Mouse (Mus musculus) gonadal fat pad, adult 2 months (tissue): ENCODE measurements around the gene Frmd8. TPM values are rescaled to one million over a fixed set of nuclear protein-coding genes. Genes with fewer than 3 reads are reported as not detected.
"Not testable (repeated sequence)": the region's sequence is repeated elsewhere in the genome, so short reads cannot be mapped to it uniquely, and the experiment has no call there.

Source experiments
- DNase-seq: peaks from one replicate; pipeline ENCODE4 v3.0.0-alpha.2; 2012; ENCODE audit warnings: low read depth
- polyA plus RNA-seq: library from polyadenylated mRNA; depleted of rRNA; stranded (reverse); fragments of >200 nt; gene quantifications from 2 replicates; pipeline ENCODE4 v1.2.3, GENCODE M21; 2012

The Frmd8 gene
- polyA plus RNA-seq, 1 experiment = 15.1 TPM

DNA sequence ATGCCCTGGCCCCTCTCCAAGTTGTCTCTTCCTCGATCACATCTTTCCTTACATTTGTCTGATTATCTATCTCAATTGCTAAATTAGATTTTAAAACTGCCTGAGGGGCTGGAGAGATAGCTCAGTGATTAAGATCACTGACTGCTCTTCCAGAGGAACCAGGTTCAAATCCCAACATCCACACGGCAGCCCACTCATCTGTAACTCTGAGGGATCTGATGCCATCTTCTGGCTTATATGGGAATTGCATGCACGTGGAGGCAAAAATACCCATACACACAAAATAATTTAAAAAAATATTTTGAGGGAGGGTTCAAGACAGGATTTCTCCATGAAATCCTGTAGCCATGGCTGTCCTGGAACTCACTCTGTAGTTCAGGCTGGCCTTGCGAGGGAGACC is 10.8 kb upstream of the Frmd8 start:
- DNase-seq = no peak

DNA sequence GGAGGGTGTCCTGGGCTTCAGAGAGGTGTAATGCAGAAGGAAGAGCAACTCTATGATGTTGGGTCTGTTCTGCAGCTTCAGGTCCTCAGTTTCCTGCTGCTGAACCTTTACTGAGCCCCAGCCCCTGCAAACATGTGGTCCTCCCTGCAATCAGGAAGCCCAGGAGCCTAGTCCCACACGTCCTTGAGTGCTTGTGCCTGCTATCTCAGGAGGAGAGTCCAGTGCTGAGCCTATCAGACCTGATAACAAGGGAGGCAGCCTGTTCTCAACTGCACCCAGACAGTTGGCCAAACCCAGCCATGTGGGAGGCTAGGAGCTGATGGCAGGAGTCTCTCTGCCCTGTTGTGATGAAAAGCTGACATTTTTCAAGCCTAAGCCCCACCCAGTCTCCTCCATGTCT is 8.9 kb upstream of the Frmd8 start:
- DNase-seq = no peak

DNA sequence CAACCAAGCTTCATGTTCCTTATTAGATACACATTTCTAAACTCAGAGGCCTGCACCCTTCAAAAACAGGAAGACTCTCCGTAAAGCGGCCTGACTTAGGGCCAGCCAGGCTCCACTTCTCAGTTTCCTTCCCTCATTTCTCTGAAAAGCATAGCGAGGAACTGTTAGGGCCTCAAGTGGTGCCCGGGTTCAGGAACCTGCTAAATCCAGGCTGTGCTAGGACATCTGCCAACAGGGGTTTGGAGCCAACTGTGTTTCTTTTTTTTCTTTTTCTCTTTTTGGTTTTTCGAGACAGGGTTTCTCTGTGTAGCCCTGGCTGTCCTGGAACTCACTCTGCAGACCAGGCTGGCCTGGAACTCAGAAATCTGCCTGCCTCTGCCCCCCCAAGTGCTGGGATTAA is 7.0 kb upstream of the Frmd8 start:
- not testable (repeated sequence) for DNase-seq

DNA sequence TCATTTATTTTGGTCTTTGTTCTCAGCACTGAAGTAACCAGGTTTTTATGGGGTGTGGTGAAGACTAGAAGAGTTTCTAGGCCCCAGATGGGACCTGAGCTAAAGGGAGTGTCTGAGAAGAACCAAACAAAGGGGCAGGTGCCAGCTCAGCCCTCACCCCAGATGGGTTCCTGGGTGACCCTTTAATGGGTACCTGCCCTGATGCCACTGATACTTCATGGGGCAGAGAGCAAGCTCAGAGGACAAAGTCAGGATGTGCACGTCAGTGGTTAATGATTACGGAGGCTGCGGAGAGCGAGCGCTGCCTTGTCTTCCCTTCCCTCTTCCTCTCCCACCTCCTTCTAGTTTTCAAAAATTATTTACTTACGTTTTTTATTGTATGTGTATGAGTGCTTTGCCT is 6.1 kb upstream of the Frmd8 start:
- no peak for DNase-seq

DNA sequence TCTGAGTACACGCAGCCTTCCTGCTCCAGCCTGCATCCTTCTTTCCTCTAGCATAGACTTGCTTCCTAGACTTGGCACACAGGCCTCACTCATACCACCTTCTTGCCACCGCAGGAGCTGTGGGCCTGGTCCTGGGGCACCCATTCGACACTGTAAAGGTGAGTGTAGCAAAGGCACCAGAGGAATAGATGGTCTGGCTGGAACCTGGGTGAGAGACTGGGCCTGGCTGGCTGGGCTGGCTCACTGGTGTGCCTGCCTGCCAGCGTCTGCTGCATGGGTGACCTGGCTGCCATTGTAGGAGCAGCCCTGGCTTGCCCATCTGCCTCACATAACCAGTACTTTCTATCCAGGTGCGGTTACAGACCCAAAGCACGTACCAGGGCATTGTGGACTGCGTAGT is 4.7 kb upstream of the Frmd8 start:
- DNase-seq = no peak

DNA sequence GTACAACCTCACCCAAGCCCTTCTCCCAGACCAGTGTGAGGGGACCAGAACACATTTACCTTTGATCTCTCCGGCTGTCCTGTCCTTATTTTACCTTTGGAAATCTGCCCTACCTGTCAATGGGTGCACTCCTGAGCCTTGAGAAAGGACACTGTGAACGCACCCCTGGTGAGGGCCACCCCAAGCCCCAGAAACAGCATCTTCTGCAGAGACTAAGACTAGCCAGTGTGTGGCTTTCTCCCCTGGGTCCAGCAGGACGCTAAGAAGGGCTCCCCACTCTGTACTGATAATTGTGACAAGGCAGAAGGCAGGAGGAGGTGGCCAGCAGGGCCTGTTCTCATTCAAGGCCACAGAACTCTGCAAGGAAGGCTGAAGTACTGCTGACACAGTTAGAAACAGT is 3.8 kb upstream of the Frmd8 start:
- no peak for DNase-seq

DNA sequence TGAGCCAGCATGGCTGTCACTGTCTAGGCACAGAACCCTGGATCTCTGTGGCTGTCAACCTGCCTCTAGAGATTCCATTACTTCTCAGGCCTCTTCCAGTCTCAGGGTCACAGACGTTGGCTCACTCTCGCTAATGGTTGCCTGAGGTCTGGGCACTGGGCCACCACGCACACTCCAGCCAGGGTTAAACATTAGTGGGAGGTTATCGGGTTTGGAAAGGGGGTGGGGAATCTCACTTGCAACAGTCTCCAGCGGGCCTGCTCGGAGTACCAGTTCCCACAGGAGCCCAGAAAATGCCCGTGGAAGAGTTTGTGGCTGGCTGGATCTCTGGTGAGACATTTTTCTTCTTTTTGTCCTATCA is 3.3 kb upstream of the Frmd8 start:
- DNase-seq = no peak

DNA sequence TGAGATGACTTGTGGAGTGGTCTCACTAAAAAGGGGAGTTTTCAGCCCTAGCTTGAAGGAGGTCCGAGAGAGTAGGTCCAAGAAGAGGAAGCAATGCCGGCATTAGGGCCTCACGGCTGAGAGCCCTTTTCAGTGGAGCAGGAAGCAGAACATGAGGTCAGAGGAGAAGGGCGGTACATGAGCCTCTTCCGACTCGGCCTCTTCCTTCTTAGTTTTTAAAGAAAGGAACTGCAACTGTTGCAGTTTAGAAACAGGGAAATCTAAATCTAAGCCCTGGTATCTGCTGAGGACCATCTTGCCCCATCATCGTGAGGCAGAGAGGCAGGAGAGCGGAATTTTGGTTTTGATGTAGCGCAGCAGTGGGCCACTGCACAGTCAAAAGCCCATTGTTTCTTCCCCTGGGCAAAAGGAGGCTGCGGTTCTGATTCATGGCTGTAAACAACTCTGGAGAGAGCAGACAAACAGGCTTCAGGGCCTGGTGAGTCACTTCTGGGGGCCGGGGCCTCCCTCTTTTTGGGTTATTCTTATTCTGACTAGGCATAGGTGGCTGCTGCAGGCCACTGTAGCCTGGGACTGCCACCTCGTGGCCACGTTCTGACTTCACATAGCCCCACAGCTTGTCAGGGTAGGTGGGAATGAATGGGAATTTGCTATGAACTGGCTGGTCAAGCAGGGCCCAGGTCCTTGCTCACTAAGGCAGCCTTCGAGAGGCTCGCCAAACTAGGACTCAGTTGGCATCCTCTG is 2.7 kb upstream of the Frmd8 start, which contains the start of gene Slc25a45:
Gene Slc25a45 (plus strand): TSS at position 191 of the 744 bp plus-strand sequence.
- DNase-seq = no peak

DNA sequence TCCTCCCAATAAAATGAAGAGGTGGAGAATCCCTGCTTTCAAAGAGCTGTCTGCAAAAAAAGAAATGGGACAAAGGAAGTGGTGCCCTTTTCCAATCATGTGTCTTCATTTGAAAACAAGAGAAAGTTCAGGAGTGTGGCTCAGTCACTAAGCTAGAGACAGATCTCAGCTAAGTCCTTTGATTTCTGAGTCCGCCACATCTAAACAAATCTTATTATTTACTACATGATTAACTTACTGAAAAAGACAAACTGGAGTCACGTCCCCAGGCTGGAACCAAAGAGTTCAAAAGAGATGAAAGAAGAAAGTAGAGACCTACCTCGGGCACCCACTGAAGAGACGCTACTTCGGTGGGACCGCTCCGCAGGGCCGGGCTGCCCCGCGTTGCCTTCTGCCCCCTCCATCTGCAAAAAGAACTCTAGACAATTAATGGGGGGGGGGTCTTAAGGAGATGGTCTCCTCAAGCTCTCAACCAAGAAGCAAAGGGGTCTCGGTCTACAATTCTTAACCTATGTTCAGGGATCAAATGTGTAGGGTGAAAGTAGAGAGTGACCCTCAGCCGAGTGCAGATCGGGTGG is 594 bp downstream of the Frmd8 start:
- DNase-seq = no peak

DNA sequence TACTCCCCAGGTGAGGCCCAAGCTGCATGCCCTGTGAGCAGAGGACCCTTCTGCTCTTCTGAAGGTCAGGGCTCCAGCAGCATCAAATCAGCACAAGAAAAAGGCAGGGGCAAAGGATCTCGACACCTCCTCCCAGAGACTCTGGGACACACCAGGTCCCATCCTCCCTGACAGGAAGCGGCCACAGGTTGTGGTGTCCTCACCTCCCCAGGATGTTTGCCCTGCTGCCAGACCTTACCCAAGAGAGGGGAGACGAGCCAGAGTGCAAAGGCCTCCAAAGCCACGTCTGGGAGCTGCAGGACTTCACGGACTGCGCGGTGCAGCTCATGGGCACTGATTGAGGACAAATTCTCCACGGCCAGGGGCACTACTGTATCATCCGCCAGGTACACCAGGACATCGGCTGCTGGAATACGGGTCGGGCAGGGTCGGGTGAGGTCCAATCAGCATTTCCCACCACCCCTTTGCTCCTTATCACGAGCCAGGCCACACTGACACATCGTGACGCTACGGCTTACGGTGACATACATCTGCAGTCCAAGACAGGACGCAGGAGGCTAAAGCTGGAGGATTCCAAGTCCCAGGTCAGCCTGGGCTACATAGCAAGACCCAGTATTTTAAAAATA is 2.0 kb downstream of the Frmd8 start:
- DNase-seq = no peak

DNA sequence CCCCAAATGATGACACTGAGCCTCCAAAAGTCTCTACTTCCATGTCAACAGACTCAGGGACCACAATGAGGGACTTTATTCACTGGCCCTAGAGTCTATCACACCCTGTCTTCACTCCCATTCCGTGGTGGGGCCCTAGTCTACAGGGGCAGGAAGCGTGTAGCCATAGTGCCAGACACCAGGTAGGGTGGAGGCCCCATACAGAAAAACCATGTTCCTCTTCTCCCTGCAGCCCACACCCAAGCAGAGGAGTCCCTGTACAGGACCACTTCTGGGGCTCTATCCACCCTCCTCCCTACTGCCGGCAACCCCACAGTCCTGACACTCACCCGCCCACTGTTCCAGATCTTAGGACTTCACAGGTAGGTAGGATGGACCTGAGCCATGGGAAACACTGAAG is 2.5 kb downstream of the Frmd8 start:
- no peak for DNase-seq

DNA sequence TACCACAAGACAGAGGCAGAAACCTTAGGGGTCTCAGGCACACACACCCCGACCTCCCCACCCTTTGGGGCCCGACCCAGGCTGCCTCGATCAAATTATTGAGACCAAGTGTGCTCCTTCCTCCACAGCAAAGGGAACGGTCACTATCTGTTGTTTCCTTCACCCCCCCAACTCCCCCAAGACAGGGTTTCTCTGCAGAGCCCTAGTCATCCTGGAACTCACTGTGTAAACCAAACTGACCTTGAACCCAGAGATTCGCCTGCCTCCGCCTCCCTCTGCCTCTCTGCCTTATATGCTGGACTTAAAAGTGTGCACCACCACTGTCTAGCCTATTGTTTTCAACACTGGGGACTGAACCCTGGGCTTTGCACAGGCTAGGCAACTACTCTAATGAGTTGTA is 3.4 kb downstream of the Frmd8 start:
- DNase-seq = no peak

DNA sequence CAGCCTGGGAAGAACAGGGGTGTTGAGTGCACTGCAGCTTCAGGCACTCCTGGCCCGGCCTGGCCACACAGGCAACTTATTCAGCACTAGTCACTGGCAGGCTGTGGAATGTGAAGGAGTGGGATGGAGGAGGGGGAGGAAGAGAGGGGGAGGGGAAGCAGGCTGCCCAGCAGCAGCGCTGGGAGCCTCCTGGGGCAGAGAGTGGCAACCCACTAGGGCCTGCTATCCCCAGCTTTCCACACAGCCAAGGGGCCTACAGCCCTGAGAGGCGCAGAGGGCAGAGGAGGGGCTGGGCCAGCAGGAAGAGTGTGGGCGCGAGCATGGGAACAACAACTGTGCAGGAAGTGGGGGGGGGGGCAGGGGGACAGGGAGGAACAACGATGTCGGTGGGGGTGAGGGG is 3.8 kb downstream of the Frmd8 start:
- DNase-seq = no peak

DNA sequence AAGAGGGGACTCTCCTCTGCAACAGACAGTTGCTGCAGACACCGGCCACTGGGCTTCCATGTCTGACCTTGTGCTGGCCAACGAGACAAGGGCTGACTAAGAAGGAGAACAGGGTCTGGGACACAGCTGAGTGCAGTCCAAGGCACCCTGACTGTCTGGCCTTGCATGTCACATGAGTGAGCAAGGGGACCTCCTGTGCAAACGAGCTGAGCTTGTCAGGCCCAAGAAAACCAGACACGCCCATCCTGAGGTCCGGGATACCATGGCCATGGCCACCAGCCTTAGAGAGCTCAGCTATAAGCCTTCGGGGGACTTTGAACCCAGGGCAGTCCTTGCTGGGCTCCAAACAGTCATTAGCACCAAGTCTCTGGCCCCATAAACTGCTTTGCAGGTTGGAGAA is 7.0 kb downstream of the Frmd8 start:
- DNase-seq = no peak

DNA sequence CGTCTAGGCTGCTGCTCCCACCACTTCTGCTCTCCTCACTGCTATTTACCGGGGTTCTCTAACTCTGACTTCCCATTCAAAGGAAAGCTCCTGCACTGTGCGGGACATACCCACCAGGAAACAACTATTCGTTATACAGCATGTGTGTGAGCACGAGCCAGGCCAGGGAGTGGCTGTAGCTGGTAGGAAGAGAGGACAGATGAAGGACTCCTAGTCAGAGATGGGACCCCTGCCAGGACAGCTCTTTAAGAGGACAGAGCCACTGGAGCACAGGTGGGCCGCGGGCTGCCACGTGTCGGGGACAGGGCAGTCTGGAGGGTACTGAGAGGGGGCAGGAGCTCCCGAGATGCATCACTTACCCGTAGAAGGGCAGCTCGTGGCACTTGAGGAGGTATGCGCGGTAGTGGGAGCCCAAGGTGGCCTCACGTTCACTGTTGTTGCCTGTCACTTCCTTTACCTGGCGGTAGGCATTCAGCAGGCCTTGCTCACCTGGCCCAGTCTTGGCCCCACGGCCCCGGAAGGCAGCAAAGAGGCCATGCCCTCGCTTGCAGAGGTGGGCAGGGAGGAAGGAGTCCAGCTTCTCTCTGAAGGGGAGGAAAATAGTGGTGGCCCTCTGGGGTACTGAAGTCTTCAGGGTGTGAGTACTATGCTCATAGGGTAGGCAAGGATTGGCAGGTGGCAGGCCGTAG is 10.2 kb downstream of the Frmd8 start:
- no peak for DNase-seq

DNA sequence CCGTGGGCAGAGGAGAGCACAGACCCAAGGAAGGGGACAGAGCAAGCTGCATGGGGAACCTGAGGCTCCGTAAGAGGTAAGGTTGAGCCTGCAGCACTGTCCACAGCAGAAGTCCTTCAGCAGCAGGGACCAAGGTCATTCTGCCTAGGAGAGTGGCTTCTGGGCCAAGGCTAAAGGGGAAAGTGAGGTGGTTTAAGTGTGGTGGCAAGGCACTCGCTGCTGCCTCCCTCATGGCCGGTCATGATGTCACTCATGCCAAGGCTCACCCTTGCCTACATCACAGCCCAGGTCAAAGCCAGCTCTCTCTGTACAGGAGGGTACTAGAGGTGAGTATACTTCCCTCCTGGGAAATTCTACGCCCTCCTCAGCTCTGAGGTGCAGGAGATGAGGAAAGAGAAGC is 11.3 kb downstream of the Frmd8 start:
- no peak for DNase-seq

DNA sequence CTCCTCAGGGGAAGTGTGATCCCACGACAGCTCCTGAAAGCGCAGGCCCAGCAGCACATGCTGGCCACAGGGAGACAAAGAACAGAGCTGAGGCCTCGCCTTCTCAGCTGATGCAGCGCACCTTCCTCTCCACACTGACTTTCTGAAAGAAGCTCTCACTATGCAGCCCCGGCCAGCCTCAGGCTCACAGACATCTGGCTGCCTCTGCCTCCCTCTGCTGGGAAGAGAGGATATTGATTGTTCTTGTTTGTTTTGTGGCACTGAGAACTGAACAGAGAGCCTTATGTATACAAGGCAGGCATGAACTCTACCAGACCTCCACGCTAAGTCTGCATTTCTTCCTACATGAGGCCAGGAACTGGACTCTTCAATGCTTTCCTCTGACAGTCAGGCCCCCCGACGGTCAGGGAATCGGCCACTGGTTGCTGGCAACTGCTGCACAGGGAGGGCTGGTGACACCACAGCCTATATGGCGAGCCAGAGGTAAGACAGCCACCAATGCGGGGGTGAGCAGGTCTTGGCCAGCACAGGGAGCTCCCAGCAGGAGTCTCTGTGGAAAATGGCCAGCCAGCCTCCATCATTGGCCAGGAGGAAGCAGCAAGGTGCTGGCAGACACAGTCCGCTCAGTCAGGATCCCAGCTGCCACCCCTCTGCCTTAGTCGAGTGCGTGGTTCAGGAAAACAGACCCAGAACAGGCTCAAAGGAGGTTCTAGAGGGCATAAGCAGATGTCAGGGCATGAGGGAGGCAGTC is 12.6 kb downstream of the Frmd8 start:
- no peak for DNase-seq

DNA sequence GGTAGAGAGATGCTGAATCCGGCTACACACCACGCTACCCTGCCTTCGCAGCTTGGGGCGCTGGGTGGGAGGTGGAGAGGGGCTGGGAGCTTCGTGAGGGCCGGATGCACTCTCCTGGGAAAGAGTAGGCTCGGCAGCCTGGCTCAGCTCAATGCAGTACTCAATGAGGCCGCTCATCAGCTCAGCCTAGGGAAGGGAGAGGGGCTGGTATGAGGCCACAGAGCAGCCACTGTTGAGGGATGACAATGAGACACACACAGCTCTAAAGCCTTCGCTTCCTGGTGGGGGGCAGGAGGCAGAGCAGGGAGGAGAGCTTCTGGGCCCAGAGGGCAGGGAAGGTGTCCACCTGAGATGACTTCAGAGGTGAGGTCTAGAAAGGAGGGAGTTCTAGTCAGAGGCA is 18.5 kb downstream of the Frmd8 start:
- no peak for DNase-seq

DNA sequence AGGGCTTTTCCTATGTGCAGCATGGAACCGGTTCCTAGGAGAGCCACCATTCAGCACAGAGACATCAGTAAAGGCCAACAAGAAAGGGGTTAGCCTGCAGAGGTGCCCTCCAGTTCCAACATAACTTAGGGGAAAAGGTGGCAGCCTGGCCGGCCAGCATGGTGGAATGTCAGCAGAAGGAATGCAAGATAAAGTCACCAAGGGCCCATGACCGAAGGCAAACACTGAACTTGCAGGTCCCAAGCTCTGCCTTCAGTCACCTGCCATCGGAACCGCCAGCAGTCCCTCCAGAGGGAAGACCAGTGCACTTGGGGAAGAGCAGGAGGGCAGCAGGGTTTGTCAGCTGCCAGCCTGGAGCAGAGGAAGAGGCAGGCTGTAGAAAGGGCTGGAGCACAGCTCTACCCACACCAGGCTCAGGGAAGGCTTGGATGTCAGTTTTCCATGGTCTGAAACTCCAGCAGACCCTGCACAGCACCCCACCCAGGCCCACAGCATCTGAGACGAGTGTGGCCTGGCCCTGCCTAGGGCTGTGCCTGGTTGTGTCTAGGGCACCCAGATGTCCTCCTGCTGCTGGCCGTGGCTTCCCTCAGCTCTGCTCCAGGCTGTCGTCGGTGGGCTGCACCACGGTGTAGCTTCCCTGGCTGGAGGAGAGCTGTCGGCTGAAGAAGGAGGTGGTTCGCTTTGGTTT is 22.9 kb downstream of the Frmd8 start:
- no peak for DNase-seq

DNA sequence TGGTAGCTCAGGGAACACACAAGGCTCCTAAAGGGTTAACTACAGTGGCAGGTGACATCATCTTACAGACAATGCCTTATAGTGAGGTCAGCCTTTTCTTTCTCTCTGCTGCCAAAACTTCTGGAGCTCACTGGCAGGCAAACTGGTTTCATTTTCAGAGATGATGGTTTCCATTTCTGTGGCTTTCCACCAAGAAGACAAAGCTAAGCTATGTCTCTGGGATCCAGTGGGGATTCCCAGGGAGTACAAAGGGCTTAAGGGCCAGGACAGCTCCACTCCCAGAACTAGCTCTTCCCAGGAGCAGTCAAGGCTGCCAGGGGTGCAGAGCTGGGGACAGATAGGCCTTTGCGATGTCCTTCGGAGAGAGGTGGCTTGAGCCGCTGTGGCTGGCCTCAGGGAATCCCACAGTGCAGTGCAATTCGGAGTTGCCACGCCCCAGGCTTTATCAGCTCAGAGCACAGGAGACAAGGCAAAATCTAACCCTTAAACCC is 23.5 kb downstream of the Frmd8 start:
- no peak for DNase-seq

DNA sequence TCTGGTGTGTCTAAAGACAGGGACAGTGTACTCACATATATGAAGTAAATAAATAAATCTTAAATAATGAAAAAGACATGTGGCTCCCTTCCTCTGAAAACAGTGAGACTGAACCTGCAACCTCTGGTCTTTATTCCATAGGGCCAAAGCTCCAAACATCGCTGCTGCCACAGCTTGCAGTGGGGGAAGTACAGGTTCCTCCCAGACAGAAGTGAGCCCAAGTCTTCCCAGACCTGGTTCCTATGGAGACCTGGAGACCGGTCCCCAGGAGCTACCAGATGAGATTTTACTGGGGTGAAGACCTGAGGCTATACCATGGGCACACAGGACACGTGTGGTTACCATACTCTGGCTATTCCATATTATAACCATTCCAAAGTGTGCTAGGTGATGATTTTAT is 24.2 kb downstream of the Frmd8 start:
- no peak for DNase-seq
